Comparison of ENCODE assay signal across 15 mouse cellular contexts in genomic region chr1:52279331-52279730, GRCm38 (mm10).
"Had no signal": no experiment of that assay in that cellular context is flagged by ENCODE, and none has a peak within 500 bp of the region (broad histone marks: within the 10 kb centered on the region; RNA-seq: fewer than 3 reads in every experiment).

No protein-coding gene starts in this region.

- H3K36me3 ChIP-seq: limb, embryonic 12.5 days; midbrain, embryonic 15.5 days; neural tube, embryonic 13.5 days had no signal

- H3K27ac ChIP-seq: limb, embryonic 12.5 days; liver, embryonic 14.5 days; midbrain, embryonic 15.5 days; neural tube, embryonic 13.5 days had no signal

- H3K4me2 ChIP-seq: limb, embryonic 12.5 days; midbrain, embryonic 11.5 days; midbrain, embryonic 15.5 days; neural tube, embryonic 13.5 days had no signal

- H3K27me3 ChIP-seq: limb, embryonic 12.5 days; megakaryocyte, embryonic 14.5 days; midbrain, embryonic 15.5 days; neural tube, embryonic 13.5 days had no signal

- H3K4me1 ChIP-seq: limb, embryonic 12.5 days had no signal

- H3K4me3 ChIP-seq: layer of hippocampus, adult 2 months; limb, embryonic 12.5 days; megakaryocyte, embryonic 14.5 days; midbrain, embryonic 15.5 days; neural tube, embryonic 13.5 days had no signal

- H3K9ac ChIP-seq: limb, embryonic 12.5 days; liver, embryonic 14.5 days; midbrain, embryonic 15.5 days; neural tube, embryonic 13.5 days had no signal

- ATAC-seq: lung, postnatal 0 days; midbrain, embryonic 15.5 days had no signal

- DNase-seq: kidney, postnatal 4 days; liver; lung, adult 18-20 months; lung, postnatal 4 days; right cerebral cortex, adult 18-20 months; right cerebral cortex, postnatal 25 days; thymus, postnatal 4 days had no signal

- H3K9me3 ChIP-seq: limb, embryonic 12.5 days; midbrain, embryonic 15.5 days; neural tube, embryonic 13.5 days had no signal
